Mouse (Mus musculus) macrophage (primary cell): Measurements from ENCODE around the gene Dcaf4. TPM values are rescaled to one million over a fixed set of nuclear protein-coding genes. Genes with fewer than 3 reads are reported as not detected.

Source experiments
- H3K27ac ChIP-seq: fragments of 350-480 bp; formaldehyde crosslinking; 2 replicates; pipeline ENCODE4 v1.9.0; 2021
- H3K36me3 ChIP-seq: fragments of 350-480 bp; formaldehyde crosslinking; 2 replicates; pipeline ENCODE4 v1.9.0; 2021; ENCODE audit errors: inconsistent target
- H3K4me3 ChIP-seq: fragments of 350-480 bp; formaldehyde crosslinking; 2 replicates; pipeline ENCODE4 v1.9.0; 2021; ENCODE audit errors: inconsistent target
- H3K79me2 ChIP-seq: fragments of 350-480 bp; formaldehyde crosslinking; 2 replicates; pipeline ENCODE4 v1.9.0; 2021; ENCODE audit errors: inconsistent target
- WGBS: methylation state at CpG from one replicate; pipeline ENCODE4 v1.1.7; 2026; ENCODE audit warnings: inconsistent platforms; ENCODE audit not compliant: missing documents; 5-methylcytosine and 5-hydroxymethylcytosine counted together
- polyA plus RNA-seq: library from polyadenylated mRNA; stranded (reverse); fragments of 250-400 nt; gene quantifications from 3 replicates; pipeline ENCODE4 v1.2.4, GENCODE M21; 2018; ENCODE audit warnings: inconsistent platforms

Gene Dcaf4
- polyA plus RNA-seq, 1 experiment from 2014 or later, result 6.8 TPM

DNA sequence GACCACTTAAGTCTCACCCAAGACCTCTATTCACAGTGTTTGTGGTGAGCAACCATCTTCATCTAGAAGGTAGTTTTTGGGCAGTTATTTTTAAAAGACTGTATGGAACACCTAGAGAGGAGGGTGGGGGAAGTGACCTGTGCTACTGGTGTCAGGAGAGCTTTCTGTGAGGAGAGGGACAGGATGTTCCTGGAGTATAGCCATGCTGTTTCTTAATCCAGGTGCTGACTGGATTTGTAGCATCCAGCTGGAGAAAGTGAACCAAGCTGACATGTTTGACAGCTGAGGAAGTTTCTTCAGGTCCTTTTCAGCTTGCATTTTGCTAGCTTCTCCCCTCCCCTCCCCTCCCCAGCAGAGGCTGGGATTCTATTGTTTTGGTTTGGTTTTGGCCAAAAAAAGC lies 24.5 kb downstream of the Dcaf4 start:
- H3K79me2 ChIP-seq, result no peaks in the 10 kb centered on the region
- H3K36me3 ChIP-seq, result peaks cover 33% of the 10 kb centered on the region; the same call in 1 of the 2 replicates
- no peak overlapping the region for H3K4me3 ChIP-seq
- H3K27ac ChIP-seq, result no peak overlapping the region

DNA sequence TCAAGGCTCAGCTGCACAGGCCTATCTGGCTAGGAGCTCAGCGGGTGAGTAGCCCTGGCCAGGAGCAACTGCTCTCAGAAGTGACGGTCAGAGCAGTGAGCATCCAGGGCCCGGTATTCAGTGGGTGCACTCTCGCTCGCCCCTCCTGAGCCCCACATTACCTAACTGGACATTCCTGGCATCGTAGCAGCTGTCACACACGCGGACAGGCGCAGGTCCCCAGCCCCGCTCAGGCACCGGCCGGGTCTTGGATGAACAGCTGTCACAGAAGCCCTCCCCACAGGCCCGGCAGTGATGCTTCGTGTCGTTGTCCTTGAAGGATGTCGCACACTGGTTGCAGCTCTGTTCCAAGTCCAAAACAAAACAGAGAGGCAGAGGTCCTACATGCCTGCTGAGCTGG lies 31.0 kb downstream of the Dcaf4 start:
- Histone ChIP-seq H3K79me2 (no peaks in the 10 kb centered on the region), H3K4me3 (no peak overlapping the region), H3K27ac (no peak overlapping the region), H3K36me3 (peaks cover 69% of the 10 kb centered on the region)
- WGBS, result 92% methylated on average over 11 of the region's 16 CpGs

DNA sequence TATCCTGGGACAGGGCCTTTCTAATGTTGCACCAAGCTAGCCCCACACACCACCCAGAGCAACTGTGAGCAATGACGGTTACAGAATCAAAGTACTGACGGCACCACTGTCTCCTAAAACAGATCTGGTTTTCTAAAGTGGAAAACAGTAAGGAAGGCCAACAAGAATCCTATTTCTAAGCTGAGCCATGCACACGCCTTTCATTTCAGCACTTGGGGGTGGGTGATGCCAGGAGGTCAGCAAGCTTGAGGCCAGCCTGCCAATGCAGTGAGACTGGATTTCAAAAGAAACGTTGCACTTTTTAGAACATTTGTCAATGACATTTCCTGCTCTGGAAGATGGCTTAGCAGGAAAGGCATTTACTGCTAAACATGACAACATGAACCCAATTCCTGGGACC lies 33.5 kb downstream of the Dcaf4 start:
- no peak overlapping the region for H3K27ac ChIP-seq
- H3K36me3 ChIP-seq, result peaks cover 75% of the 10 kb centered on the region
- no peaks in the 10 kb centered on the region for H3K79me2 ChIP-seq
- WGBS, result 83% methylated on average over 4 of the region's 4 CpGs
- H3K4me3 ChIP-seq, result no peak overlapping the region

DNA sequence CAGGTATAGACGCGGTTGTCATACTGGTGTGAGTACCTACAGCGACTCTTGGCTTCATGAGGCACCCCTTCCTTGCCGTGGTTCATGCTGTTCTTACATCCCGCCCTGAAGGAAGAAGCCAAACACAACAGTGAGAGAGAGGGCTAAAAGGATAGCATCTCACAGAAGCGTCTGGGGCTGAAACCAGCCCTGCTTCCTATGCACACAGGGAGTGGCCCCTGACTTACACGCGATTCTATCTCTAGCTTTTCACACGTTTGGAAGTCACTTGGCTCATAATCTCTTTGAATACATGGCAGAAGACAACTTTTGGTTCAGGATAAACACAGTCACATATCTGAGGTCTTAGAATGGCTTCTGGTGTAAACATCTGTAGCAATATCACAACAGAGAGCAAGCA lies 35.3 kb downstream of the Dcaf4 start:
- H3K27ac ChIP-seq, result no peak overlapping the region
- H3K4me3 ChIP-seq, result no peak overlapping the region
- 73% methylated on average over 9 of the region's 9 CpGs for WGBS
- no peaks in the 10 kb centered on the region for H3K79me2 ChIP-seq
- peaks cover 81% of the 10 kb centered on the region for H3K36me3 ChIP-seq

DNA sequence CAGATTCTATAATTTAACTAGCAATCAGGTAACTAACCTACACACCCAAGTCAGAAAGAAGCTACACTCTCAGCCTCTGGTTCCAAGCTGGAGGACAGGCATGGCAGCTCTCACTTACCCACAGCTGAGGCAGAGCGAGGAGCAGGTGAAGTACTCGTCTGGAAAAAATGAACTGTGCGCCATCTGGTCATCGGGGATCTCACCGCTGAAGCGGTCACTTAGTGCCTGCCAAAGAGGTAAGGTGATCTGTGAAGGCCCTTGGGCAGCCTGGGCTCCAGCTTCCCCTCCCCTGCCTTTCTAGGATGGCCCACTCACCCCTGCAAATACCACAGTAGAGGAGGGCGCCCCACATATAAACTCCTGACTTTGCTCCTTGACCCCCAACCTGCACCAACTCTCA lies 38.2 kb downstream of the Dcaf4 start:
- Histone ChIP-seq H3K79me2 (no peaks in the 10 kb centered on the region), H3K4me3 (no peak overlapping the region), H3K27ac (no peak overlapping the region), H3K36me3 (peaks cover 86% of the 10 kb centered on the region)
- 97% methylated on average over 7 of the region's 7 CpGs for WGBS

DNA sequence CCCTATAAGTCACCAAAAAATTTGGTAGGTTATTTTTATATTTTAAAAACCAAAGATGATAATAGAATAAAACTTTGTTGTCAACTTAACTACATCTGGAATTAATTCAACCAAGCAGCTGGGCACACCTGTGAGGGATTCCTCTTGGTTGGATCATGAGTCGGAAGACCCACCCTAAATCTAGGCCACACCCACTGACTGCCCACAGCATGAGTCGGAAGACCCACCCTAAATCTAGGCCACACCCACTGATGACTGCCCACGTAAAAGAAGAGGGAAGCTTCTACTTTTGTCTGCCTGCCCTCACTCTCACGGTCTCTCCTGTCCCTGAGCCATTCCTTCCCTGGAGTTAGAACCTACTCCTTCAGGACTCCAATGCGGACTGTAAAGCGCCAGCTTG lies 39.9 kb downstream of the Dcaf4 start:
- Histone ChIP-seq H3K79me2 (no peaks in the 10 kb centered on the region), H3K36me3 (peaks cover 84% of the 10 kb centered on the region), H3K4me3 (no peak overlapping the region), H3K27ac (no peak overlapping the region)
- 81% methylated on average over 6 of the region's 6 CpGs for WGBS

DNA sequence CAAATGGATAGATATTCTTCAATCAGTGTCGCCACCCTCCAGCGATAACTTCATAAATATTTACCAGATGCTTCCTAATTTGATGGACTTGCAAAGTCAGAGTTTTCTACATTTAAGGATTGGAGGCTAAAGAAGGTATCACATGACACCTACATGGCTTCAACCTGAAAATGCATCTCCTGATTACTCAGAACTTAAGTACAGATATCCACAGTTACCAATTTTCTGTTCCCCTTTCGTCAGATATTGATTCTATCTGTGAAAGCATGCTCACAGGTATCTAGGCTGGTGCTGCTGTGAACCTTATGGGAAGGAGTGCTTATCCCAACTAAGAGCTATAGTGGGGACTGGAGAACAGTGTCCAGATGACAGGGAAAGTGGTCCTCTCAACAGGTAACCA lies 42.3 kb downstream of the Dcaf4 start:
- WGBS, result 96% methylated on average over 3 of the region's 3 CpGs
- Histone ChIP-seq H3K27ac (no peak overlapping the region), H3K4me3 (no peak overlapping the region), H3K36me3 (peaks cover 83% of the 10 kb centered on the region), H3K79me2 (no peaks in the 10 kb centered on the region)

DNA sequence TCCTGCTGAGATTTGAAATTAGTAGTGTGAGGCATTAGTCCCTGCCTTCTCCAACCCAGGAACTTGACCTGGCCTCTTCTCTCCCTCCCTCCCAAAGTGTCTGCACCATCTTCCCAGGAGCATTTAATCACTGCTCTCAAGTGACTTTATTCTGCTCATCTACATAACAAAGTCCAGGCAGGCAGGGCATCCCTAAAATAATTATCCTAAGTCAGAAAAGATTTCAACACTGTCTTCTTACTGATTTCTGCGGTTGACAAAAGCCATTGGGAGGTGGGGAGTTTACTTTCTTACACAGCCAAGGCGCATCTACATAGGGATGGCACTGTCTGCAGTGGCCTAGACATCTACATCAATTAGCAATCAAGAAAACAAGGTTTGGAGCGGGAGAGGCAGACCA lies 49.6 kb downstream of the Dcaf4 start:
- 87% methylated on average over 3 of the region's 3 CpGs for WGBS

DNA sequence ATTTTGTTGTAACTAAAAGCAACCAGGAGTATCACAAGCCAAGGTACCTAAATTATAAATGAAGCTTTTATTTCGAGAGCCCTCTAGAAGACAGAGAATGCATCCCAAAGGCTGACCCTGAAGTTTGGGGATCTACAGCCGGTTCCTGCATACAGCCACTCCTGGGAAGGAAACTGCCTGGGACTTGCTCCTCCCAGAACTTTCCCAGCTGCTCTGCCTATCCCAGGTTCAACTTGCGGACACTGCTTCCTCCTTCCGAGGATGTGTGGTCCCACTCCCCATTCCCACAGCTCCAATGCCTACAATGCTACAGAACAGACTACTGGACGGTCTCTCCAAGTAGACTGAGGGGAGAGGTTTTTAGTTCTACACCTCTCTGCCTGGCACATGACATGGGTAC lies 52.5 kb downstream of the Dcaf4 start:
- Histone ChIP-seq H3K36me3 (peaks cover 60% of the 10 kb centered on the region), H3K4me3 (no peak overlapping the region), H3K79me2 (peaks cover 15% of the 10 kb centered on the region; the same call in 1 of the 2 replicates), H3K27ac (no peak overlapping the region)
- WGBS, result 97% methylated on average over 4 of the region's 5 CpGs

More for the DNA sequence above, 49.6 kb downstream of the Dcaf4 start:
- Histone ChIP-seq H3K27ac (no peak overlapping the region), H3K79me2 (peaks cover 4% of the 10 kb centered on the region; the same call in 1 of the 2 replicates), H3K36me3 (peaks cover 80% of the 10 kb centered on the region), H3K4me3 (no peak overlapping the region)

DNA sequence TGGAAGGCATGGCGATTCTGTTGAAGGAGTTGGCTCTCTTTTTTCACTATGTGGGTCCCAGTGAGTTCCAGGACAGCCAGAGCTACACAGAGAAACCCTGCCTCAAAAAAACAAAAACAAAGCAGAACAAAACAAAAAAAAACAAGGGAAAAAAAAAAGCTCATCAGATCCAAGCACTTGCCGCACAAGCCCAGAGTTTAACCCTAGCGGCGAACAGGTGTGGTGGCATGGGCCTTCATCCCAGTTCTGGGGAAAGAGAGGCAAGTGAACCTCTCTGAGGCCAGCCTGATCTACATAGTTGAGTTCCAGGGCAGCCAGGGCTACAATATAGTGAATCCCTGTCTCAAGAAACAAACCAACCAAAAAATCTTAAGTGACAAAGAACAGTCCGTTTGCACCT lies 57.2 kb downstream of the Dcaf4 start:
- WGBS, result 98% methylated on average over 4 of the region's 5 CpGs
- Histone ChIP-seq H3K27ac (no peak overlapping the region), H3K79me2 (peaks cover 58% of the 10 kb centered on the region; the same call in 1 of the 2 replicates), H3K4me3 (no peak overlapping the region), H3K36me3 (peaks cover 46% of the 10 kb centered on the region; the same call in 1 of the 2 replicates)

DNA sequence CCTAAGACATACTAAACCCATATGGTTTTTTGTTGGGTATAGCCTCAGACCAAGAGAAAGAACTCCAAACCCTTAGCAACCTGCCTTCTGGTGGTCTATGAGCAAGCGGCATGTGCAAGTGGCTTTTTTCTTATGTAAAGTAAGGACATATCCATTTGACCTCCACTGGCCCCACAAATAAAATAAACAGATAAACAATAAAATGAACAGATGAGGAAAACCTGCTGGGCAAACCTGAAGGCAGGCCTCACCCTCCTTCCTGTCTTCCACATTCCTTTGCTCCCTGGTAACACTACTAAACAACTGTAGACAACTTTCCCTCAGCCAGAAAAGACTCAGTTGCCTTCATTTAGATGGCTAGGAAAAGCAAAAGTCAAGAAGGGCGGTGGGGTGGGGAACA lies 58.1 kb downstream of the Dcaf4 start:
- Histone ChIP-seq H3K4me3 (no peak overlapping the region), H3K27ac (no peak overlapping the region), H3K79me2 (peaks cover 67% of the 10 kb centered on the region; the same call in 1 of the 2 replicates), H3K36me3 (peaks cover 37% of the 10 kb centered on the region; the same call in 1 of the 2 replicates)
- WGBS, result 100% methylated on average over 2 of the region's 2 CpGs

DNA sequence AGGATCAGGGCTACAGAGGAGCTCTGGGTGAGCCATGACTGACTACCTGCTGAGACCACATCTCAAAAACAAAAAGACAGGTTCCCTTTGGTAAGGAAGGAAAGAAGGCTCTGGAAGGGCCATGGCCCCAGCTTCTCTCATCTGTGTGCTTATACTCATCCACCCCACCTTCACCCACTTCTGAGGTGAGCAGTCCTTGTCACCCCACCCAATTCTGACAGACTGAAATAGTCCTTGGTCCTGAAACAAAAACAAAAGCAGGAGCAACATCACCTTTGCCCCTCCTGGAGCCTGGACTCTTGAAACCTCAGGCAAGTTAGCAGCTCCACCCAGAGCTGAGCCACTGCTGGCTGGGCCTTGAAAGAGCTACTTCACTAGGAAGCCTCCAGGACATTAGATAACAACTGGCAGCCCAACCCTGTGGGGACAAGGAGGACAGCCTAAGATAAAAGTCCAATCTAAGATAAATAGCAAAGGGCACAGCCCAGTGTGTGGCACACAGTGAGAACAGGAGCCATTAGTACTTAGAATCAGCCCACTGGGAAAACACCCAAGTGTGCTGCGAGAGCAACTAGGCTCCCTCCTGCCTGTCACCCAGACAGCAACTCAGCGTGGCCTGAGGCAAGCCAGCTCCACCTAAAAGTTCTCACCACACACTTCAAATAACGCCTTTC lies 58.8 kb downstream of the Dcaf4 start:
- WGBS, result 86% methylated on average over 3 of the region's 3 CpGs
- Histone ChIP-seq H3K27ac (no peak overlapping the region), H3K4me3 (no peak overlapping the region), H3K36me3 (peaks cover 39% of the 10 kb centered on the region; the same call in 1 of the 2 replicates), H3K79me2 (peaks cover 74% of the 10 kb centered on the region; the same call in 1 of the 2 replicates)

DNA sequence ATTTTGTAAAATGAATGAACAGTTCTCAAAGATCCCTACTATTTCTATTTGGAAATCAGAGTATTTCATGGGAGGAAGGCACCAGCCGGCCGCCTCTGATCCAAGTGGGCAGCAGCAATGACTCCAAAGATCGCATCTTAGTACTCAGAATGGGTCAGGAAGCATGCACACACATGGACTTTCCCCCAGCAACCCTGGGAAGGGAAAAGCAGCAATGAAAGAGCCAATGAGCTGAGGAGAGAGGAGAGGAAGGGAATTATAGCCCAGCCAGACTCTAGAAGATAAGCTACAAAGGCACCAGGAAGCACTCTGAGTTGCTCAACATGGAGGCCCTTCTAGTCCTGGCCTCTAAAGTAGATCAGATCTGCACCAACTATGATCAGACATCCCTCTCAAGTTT lies 60.0 kb downstream of the Dcaf4 start:
- no peak overlapping the region for H3K4me3 ChIP-seq
- H3K36me3 ChIP-seq, result peaks cover 37% of the 10 kb centered on the region; the same call in 1 of the 2 replicates
- 94% methylated on average over 3 of the region's 3 CpGs for WGBS
- H3K79me2 ChIP-seq, result peaks cover 83% of the 10 kb centered on the region; the same call in 1 of the 2 replicates
- no peak overlapping the region for H3K27ac ChIP-seq

DNA sequence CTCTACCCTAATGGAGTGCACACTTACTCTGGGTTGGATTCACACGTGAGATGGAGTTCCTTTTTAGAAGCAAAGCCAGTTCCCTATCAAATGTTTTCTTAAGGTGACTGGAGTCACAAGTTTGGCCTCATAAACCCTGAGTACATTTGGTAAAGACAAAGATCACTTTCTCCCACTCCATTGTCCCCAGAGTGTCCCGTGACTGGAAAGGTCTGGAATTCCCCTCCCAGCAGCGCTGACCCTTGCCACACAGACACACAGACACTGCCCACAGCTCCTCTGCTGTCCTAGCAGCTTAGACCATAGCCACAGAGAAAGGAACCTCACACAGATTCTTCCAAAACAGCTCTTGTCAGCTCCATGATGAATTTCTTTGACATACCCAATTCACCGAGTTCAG lies 61.8 kb downstream of the Dcaf4 start:
- no peak overlapping the region for H3K27ac ChIP-seq
- H3K4me3 ChIP-seq, result no peak overlapping the region
- H3K36me3 ChIP-seq, result peaks cover 37% of the 10 kb centered on the region; the same call in 1 of the 2 replicates
- H3K79me2 ChIP-seq, result peaks cover 96% of the 10 kb centered on the region; the same call in 1 of the 2 replicates
- WGBS, result 97% methylated on average over 4 of the region's 4 CpGs

DNA sequence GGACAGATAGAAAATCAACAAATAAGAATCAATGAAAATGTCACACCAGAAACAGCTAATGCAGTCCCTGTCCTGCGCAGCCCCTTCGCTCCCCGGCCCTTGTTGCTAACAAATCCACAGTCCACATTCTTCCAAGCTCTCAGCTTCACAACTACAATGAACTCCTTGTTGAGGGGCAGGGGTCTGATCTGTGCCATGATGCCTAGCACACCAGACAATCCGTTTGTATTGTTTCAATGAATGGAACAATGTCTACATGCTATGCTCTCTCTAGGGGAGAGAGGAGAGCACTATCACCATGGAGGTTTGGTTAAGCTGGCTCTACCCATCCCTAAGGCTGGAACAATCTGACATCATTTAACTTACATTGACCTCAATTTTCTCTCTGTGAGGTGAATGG lies 62.5 kb downstream of the Dcaf4 start:
- no peak overlapping the region for H3K4me3 ChIP-seq
- peaks cover 39% of the 10 kb centered on the region; the same call in 1 of the 2 replicates for H3K36me3 ChIP-seq
- no peak overlapping the region for H3K27ac ChIP-seq
- 100% methylated on average over 4 of the region's 4 CpGs for WGBS
- peaks cover 96% of the 10 kb centered on the region; the same call in 1 of the 2 replicates for H3K79me2 ChIP-seq
